32 mouse cellular contexts compared by ENCODE assay signal in the genomic region with DNA sequence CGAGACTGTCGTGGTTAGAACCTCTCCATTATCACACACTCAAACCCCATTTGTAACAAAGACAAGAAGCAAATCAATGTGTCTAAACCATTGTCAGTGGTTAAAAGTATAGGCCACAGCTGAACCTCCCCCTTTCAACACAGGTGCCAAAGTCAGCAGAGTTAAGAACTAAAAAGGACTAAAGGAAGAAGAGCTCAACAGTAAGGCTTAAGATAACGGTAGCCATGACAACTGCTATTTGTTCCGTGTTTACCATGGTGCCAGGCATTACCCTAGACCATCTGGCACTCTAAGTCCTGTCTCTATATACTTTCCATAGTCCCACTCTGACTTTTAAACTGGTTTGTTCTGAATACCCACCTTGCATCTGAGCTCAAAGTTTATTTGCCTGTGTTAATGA. TPM values are rescaled to one million over a fixed set of nuclear protein-coding genes. Genes with fewer than 3 reads are reported as not detected.
DNase-seq lines count a peak whose midpoint lies in the region; ATAC-seq and TF ChIP-seq lines count a peak whose summit lies in the region.
"Had no signal": no experiment of that assay in that cellular context is flagged by ENCODE, and none has a peak within 500 bp of the region (broad histone marks: within the 10 kb centered on the region; RNA-seq: fewer than 3 reads in every experiment).

No protein-coding gene starts in this region.

- H3K27ac ChIP-seq in MEL (ENCODE audit: control insufficient read depth, low read depth, low read length), result no peak overlapping the region
- H3K27ac ChIP-seq: embryonic facial prominence, embryonic 12.5 days; heart, embryonic 10.5 days; heart, embryonic 15.5 days; hindbrain, embryonic 12.5 days; kidney, embryonic 15.5 days; neural tube, embryonic 12.5 days had no signal

- no peaks in the 10 kb centered on the region for H3K79me2 ChIP-seq in MEL (ENCODE audit: control insufficient read depth, insufficient read depth, low read length, poor library complexity)

- TF ChIP-seq EP300 in MEL (IDR thresholded peaks at IDR 0.05; ENCODE audit: low read depth in 1 of 2, low read length in 2 of 2), result no peak

- no peak for TF ChIP-seq POLR2A in MEL (IDR thresholded peaks at IDR 0.05; ENCODE audit: control insufficient read depth in 1 of 2, insufficient read depth in 1 of 2, low read depth in 1 of 2, low read length in 2 of 2, poor library complexity in 1 of 2)

- peak; percentile 60 for DNase-seq in heart, adult 11 months
- no peak for DNase-seq in heart, postnatal 4 days
- no peak for DNase-seq in MEL (ENCODE audit: low read depth, low spot score)
- no peak for DNase-seq in adipocyte (ENCODE audit: low spot score)
- no peak for DNase-seq in lung, postnatal 10 days
- no peak for DNase-seq in retina, postnatal 1 day
- DNase-seq: adrenal gland, postnatal 10 days; cerebellum, adult 2 months; cerebellum, postnatal 25 days; gastrocnemius, postnatal 14 days; kidney, adult 18-20 months; kidney, postnatal 25 days; lung, adult 2 months; lung, postnatal 14 days; thymus, postnatal 14 days had no signal

- peaks cover 0 to 2% of the 10 kb centered on the region in 2 experiments; a peak in 2 of 4 replicates for H3K4me1 ChIP-seq in MEL (ENCODE audit: control insufficient read depth in 1 of 2, insufficient read depth in 2 of 2, low read length in 2 of 2)
- H3K4me1 ChIP-seq: embryonic facial prominence, embryonic 12.5 days; heart, embryonic 10.5 days; heart, embryonic 15.5 days; hindbrain, embryonic 12.5 days; kidney, embryonic 15.5 days; neural tube, embryonic 12.5 days had no signal

- ATAC-seq in common myeloid progenitor, adult 5-6 weeks (replicated peaks; ENCODE audit: low read depth, poor library complexity, severe bottlenecking), result peak; percentile 36; the same call in 1 of the 2 replicates
- peak; percentile 70 for ATAC-seq in megakaryocyte progenitor cell, adult 5-6 weeks (replicated peaks; ENCODE audit: poor library complexity)
- ATAC-seq: CD4-positive, CD25-positive, alpha-beta regulatory T cell, adult 4 months; midbrain, embryonic 16.5 days had no signal

- peaks cover 4 to 28% of the 10 kb centered on the region in 2 experiments for H3K36me3 ChIP-seq in MEL (ENCODE audit: control insufficient read depth in 1 of 2, insufficient read depth in 2 of 2, low read length in 2 of 2)

- H3K4me3 ChIP-seq in MEL (ENCODE audit: control insufficient read depth in 1 of 2, insufficient read depth in 1 of 2, low read depth in 2 of 2, low read length in 2 of 2), result no peak overlapping the region
- H3K4me3 ChIP-seq: embryonic facial prominence, embryonic 12.5 days; heart, embryonic 10.5 days; heart, embryonic 15.5 days; hindbrain, embryonic 12.5 days; kidney, embryonic 15.5 days; myocyte; neural tube, embryonic 12.5 days had no signal

- H3K27me3 ChIP-seq in MEL (ENCODE audit: control insufficient read depth in 1 of 2, insufficient read depth in 2 of 2, low read length in 2 of 2), result no peaks in the 10 kb centered on the region
- H3K27me3 ChIP-seq: embryonic facial prominence, embryonic 12.5 days; heart, embryonic 15.5 days; hindbrain, embryonic 12.5 days; kidney, embryonic 15.5 days; neural tube, embryonic 12.5 days had no signal

- H3K9ac ChIP-seq in MEL (ENCODE audit: control insufficient read depth, low read depth, low read length, poor library complexity, severe bottlenecking), result no peak overlapping the region
- H3K9ac ChIP-seq: embryonic facial prominence, embryonic 12.5 days; heart, embryonic 15.5 days; hindbrain, embryonic 12.5 days; kidney, embryonic 15.5 days; neural tube, embryonic 12.5 days had no signal

- H3K9me3 ChIP-seq in MEL (replicated peaks; ENCODE audit: insufficient read depth, low read length), result no peaks in the 10 kb centered on the region
- H3K9me3 ChIP-seq: embryonic facial prominence, embryonic 12.5 days; heart, embryonic 10.5 days; heart, embryonic 15.5 days; hindbrain, embryonic 12.5 days; kidney, embryonic 15.5 days; neural tube, embryonic 12.5 days had no signal

- TF ChIP-seq CTCF in MEL (IDR thresholded peaks at IDR 0.05 in 2 of 3, conservative IDR thresholded peaks at IDR 0.05 in 1 of 3; ENCODE audit: control insufficient read depth in 1 of 3, insufficient read depth in 1 of 3, low read depth in 2 of 3, low read length in 3 of 3, poor library complexity in 1 of 3, severe bottlenecking in 1 of 3), result no peak

- TF ChIP-seq RAD21 in MEL (IDR thresholded peaks at IDR 0.05; ENCODE audit: low read depth, low read length), result no peak

TF ChIP-seq in MEL, 35 proteins besides CTCF, POLR2A, EP300 and RAD21:
- TF ChIP-seq ZC3H11A (IDR thresholded peaks at IDR 0.05; ENCODE audit: low read depth, low read length) (no peak), BHLHE40 (IDR thresholded peaks at IDR 0.05; ENCODE audit: borderline replicate concordance, low read depth, low read length) (no peak), GATA1 (IDR thresholded peaks at IDR 0.05; ENCODE audit: low read depth, low read length) (0 out of 2 replicates have a peak, but pooled peaks have one; percentile 13)

RNA-seq across cellular contexts. Expression of gene Gnat2, which starts 20.1 kb away (rescaled TPM):
- total RNA-seq in heart, postnatal 4 days (2021), result under 1 TPM; 0.31 to 0.34 TPM
- total RNA-seq in MEL (2012; rRNA removed), result 4.7 and 6.4 TPM in 2 replicates
- 10 to 100 TPM in 1 of 2 experiments, not detected in 1; 12.4 TPM for polyA plus RNA-seq in MEL (2012; ENCODE audit: insufficient read depth in 1 of 2, insufficient read length in 2 of 2, low read depth in 1 of 2, low replicate concordance in 2 of 2, missing spikeins in 1 of 2)
- total RNA-seq in common myeloid progenitor, adult 5-6 weeks (2017), result 5.2 TPM in 1 of 2 replicates, not detected in the other
- total RNA-seq in megakaryocyte progenitor cell, adult 5-6 weeks (2015), result 0.72 and 1.8 TPM in 2 replicates
- total RNA-seq in megakaryocyte progenitor cell, adult 5-6 weeks (2017), result 1.0 and 2.0 TPM in 2 replicates
- total RNA-seq: heart, postnatal 25 days; layer of hippocampus, adult 18-20 months; layer of hippocampus, postnatal 10 days; left cerebral cortex, postnatal 14 days had no signal
- polyA plus RNA-seq: CD4-positive, CD25-positive, alpha-beta regulatory T cell, adult 4 months; lung, adult 2 months had no signal

RNA-seq across cellular contexts. Expression of gene Ampd2, which starts 26.2 kb away (rescaled TPM):
- 10 to 100 TPM; 16.7 to 16.9 TPM for total RNA-seq in heart, postnatal 4 days (2021)
- total RNA-seq in MEL (2012; rRNA removed), result 54.9 and 69.1 TPM in 2 replicates
- polyA plus RNA-seq in MEL (2012; ENCODE audit: insufficient read depth in 1 of 2, insufficient read length in 2 of 2, low read depth in 1 of 2, low replicate concordance in 2 of 2, missing spikeins in 1 of 2), result 100 to 1,000 TPM in 1 of 2 experiments, not detected in 1; 201 TPM
- total RNA-seq in common myeloid progenitor, adult 5-6 weeks (2017), result 35.3 and 36.7 TPM in 2 replicates
- 52.9 and 63.6 TPM in 2 replicates for total RNA-seq in megakaryocyte progenitor cell, adult 5-6 weeks (2015)
- 33.9 and 48.4 TPM in 2 replicates for total RNA-seq in megakaryocyte progenitor cell, adult 5-6 weeks (2017)

RNA-seq across cellular contexts. Expression of gene Gnai3, which starts 33.3 kb away (rescaled TPM):
- 10 to 100 TPM; 41.6 to 41.8 TPM for total RNA-seq in heart, postnatal 4 days (2021)
- total RNA-seq in MEL (2012; rRNA removed), result 92.1 and 111 TPM in 2 replicates
- 10 to 100 TPM; 74.2 to 96.4 TPM for polyA plus RNA-seq in MEL (2012; ENCODE audit: insufficient read depth in 1 of 2, insufficient read length in 2 of 2, low read depth in 1 of 2, low replicate concordance in 2 of 2, missing spikeins in 1 of 2)
- total RNA-seq in common myeloid progenitor, adult 5-6 weeks (2017), result 120 and 122 TPM in 2 replicates
- total RNA-seq in megakaryocyte progenitor cell, adult 5-6 weeks (2015), result 143 and 147 TPM in 2 replicates
- 167 TPM in 2 replicates for total RNA-seq in megakaryocyte progenitor cell, adult 5-6 weeks (2017)

RNA-seq across cellular contexts. Expression of gene Gpr61, which starts 42.0 kb away (rescaled TPM):
- not detected for total RNA-seq in heart, postnatal 4 days (2021)
- 0.04 and 0.07 TPM in 2 replicates for total RNA-seq in MEL (2012; rRNA removed)
- polyA plus RNA-seq in MEL (2012; ENCODE audit: insufficient read depth in 1 of 2, insufficient read length in 2 of 2, low read depth in 1 of 2, low replicate concordance in 2 of 2, missing spikeins in 1 of 2), result under 1 TPM in 1 of 2 experiments, not detected in 1; 0.07 TPM
- total RNA-seq in common myeloid progenitor, adult 5-6 weeks (2017), result not detected in 2 replicates
- not detected in 2 replicates for total RNA-seq in megakaryocyte progenitor cell, adult 5-6 weeks (2015)
- not detected in 2 replicates for total RNA-seq in megakaryocyte progenitor cell, adult 5-6 weeks (2017)
- total RNA-seq: granulocyte monocyte progenitor cell, adult 5-6 weeks; heart, postnatal 25 days; liver, adult 2 months had no signal
- polyA plus RNA-seq: liver, adult 2 months; lung, adult 2 months had no signal
